Mouse (Mus musculus) neutrophil, adult 5-6 weeks (primary cell): Measurements from ENCODE around the gene Cdc45. TPM values are rescaled to one million over a fixed set of nuclear protein-coding genes. Genes with fewer than 3 reads are reported as not detected.

ENCODE experiments used
- ATAC-seq: fragments of 151-379, 151-347 bp; 2 replicates; pipeline ENCODE4 v1.8.0; 2017; ENCODE audit warnings: mild to moderate bottlenecking, moderate TSS enrichment; ENCODE audit not compliant: insufficient number of reproducible peaks, poor library complexity, low FRiP score, severe bottlenecking; ENCODE audit errors: extremely low read depth
- total RNA-seq: library from RNA; stranded (forward); fragments of 200-1000 nt; gene quantifications from 2 replicates; pipeline ENCODE4 v1.2.3, GENCODE M21; 2017

Gene Cdc45
- total RNA-seq, 1 experiment from 2014 or later: 5.2 TPM

- ATAC-seq: no peak
These were observed 65.3 kb downstream of the Cdc45 start for GRCm38 (mm10) chr16:18746268-18747122.

DNA sequence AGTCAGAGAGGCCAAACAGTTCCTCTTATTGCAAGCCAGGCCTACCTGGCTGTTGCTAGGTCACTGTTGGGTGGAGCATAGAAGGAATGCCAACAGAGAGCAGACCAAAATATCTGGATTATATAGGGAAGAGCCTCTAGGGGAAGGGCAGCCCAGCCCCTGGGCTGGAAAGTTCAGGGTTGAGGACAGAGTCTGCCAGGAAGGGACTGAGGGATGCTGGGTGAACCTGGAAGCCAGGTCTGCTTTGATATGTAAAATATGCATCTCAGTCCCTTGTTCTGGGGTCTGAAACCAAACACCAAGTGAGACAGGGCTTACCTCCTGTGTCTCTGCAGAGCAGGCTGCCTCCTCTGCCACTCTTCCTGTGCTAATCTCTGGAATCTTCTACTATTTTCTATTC, 73.5 kb downstream of the Cdc45 start:
- ATAC-seq: no peak

DNA sequence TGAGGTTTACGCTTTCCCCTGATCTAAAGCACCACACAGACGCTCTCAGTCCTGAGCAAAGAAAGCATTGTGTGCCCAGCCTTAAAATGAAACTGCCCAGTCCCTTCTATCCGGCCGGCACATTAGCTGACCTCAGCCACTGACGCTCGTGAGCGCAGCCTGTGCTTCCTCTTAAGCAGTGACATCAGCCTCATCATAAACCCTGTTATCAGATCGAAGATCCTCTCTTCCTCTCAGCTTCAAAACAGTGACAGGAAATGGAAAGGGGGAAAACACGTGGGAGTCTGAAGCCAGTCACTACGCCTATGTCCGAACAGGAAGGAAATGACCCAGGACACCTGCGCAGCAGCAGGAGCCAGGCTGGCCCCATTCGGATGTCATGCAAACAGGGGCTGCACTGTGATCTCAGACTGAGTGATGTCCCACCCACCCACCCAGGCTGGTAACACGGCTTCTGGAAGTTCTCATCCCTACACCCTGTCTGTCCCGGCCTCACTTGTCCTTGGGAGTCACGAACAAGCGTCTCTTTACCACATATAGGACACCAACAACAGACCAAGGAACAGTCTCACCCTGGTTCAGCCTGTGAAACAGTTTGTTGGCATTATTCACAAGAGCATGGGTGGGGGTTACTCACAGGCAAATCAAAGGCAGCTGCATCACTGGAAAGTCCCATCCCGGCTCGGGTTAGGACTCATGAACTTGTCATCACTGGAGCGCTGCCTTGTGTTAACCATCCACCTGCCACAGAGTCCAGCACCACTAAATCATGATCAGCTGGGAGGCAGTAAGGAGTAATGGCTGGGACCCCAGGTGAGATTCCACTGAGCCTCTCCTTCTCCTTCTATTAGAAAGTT, 78.5 kb downstream of the Cdc45 start:
- no peak for ATAC-seq

GRCm38 (mm10) chr16:18730640-18731039, 81.1 kb downstream of the Cdc45 start:
- no peak for ATAC-seq

Other genes starting within 250 kb of the Cdc45 start
- not detected in 2 replicates for gene Tbx1, start 221.3 kb downstream of the Cdc45 start, total RNA-seq
- 4.8 and 5.4 TPM in 2 replicates for gene Gp1bb, start 189.6 kb downstream of the Cdc45 start, total RNA-seq
- gene Gm49601, start 185.6 kb downstream of the Cdc45 start, total RNA-seq: 2.3 and 4.8 TPM in 2 replicates
- 2.2 and 3.6 TPM in 2 replicates for gene Sept5, start 182.0 kb downstream of the Cdc45 start, total RNA-seq
- not detected in 2 replicates for gene Cldn5, start 35.1 kb downstream of the Cdc45 start, total RNA-seq
- gene Ufd1, start 208 bp downstream of the Cdc45 start, total RNA-seq: 96.0 and 103 TPM in 2 replicates
- gene 2510002D24Rik, start 24.6 kb upstream of the Cdc45 start, total RNA-seq: 41.2 and 58.1 TPM in 2 replicates
- 0.23 TPM in 1 of 2 replicates, not detected in the other for gene Gm28539, start 24.6 kb upstream of the Cdc45 start, total RNA-seq
- gene Mrpl40, start 64.9 kb upstream of the Cdc45 start, total RNA-seq: 34.1 and 42.5 TPM in 2 replicates
- gene Hira, start 65.0 kb upstream of the Cdc45 start, total RNA-seq: 34.8 and 35.5 TPM in 2 replicates